Mouse (Mus musculus) stomach, embryonic 14.5 days (tissue): ENCODE results near the gene Nog. TPM values are rescaled to one million over a fixed set of nuclear protein-coding genes. Genes with fewer than 3 reads are reported as not detected.

ENCODE experiments used
- ATAC-seq: fragments of 200-750 bp; cut with Nextera tagmentation; 2 replicates; pipeline ENCODE4 v1.8.0; 2017; ENCODE audit warnings: low read depth, moderate TSS enrichment; ENCODE audit not compliant: insufficient number of reproducible peaks, insufficient read depth, low FRiP score
- H3K27ac ChIP-seq: fragments of 300-500 bp; sonication (generic); 2 replicates; pipeline ENCODE4 v1.5.1; 2014; ENCODE audit warnings: mild to moderate bottlenecking, low read length, moderate library complexity, mixed read lengths
- H3K27me3 ChIP-seq: fragments of 300-500 bp; sonication (generic); 2 replicates; pipeline ENCODE4 v1.6.1; 2014; ENCODE audit warnings: low read length, control low read depth, mixed read lengths; ENCODE audit not compliant: control insufficient read depth, insufficient read depth
- H3K36me3 ChIP-seq: fragments of 300-500 bp; sonication (generic); 2 replicates; pipeline ENCODE4 v1.6.1; 2014; ENCODE audit warnings: mild to moderate bottlenecking, control low read depth, low read length, moderate library complexity, mixed read lengths; ENCODE audit not compliant: control insufficient read depth, insufficient read depth
- H3K4me1 ChIP-seq: fragments of 300-500 bp; sonication (generic); 2 replicates; pipeline ENCODE4 v1.6.1; 2014; ENCODE audit warnings: low read length, control low read depth, mixed read lengths; ENCODE audit not compliant: control insufficient read depth, insufficient read depth
- H3K4me2 ChIP-seq: fragments of 300-500 bp; sonication (generic); replicated peaks from 2 replicates; pipeline ENCODE4 v1.6.1; 2014; ENCODE audit warnings: low read depth, low read length, control low read depth
- H3K4me3 ChIP-seq: fragments of 300-500 bp; sonication (generic); 2 replicates; pipeline ENCODE4 v1.5.1; 2014; ENCODE audit warnings: low read depth, low read length, control low read depth
- H3K9ac ChIP-seq: fragments of 300-500 bp; sonication (generic); replicated peaks from 2 replicates; pipeline ENCODE4 v1.6.1; 2014; ENCODE audit warnings: low read depth, mild to moderate bottlenecking, control low read depth, low read length, moderate library complexity, mixed read lengths
- H3K9me3 ChIP-seq: fragments of 300-500 bp; sonication (generic); 2 replicates; pipeline ENCODE4 v1.6.1; 2016; ENCODE audit warnings: low read depth, low read length, control low read depth; ENCODE audit not compliant: control insufficient read depth
- WGBS: fragments of 180-500 bp; shearing (Covaris S2); extraction: QIAGEN DNeasy Blood & Tissue Kit; methylation state at CpG from one replicate; pipeline ENCODE4 v1.1.7; 2014; 5-methylcytosine and 5-hydroxymethylcytosine counted together
- polyA plus RNA-seq: library from polyadenylated mRNA; unstranded; fragments of >200 nt; fragmentation: Nextera tagmentation; extraction: Ambion mirVana; gene quantifications from 2 replicates; pipeline ENCODE4 v1.2.1, GENCODE M21; 2014

Nog gene
- polyA plus RNA-seq, 1 experiment from 2014 or later, result 1.9 TPM

- Histone ChIP-seq H3K27ac (no peak overlapping the region), H3K4me3 (no peak overlapping the region), H3K4me1 (0 out of 2 replicates have a peak, but pooled peaks cover 9% of the 10 kb centered on the region), H3K36me3 (no peaks in the 10 kb centered on the region), H3K9ac (no peak overlapping the region), H3K9me3 (no peaks in the 10 kb centered on the region), H3K27me3 (no peaks in the 10 kb centered on the region), H3K4me2 (no peak overlapping the region)
- ATAC-seq, result no peak
- 79% methylated on average over 3 of the region's 3 CpGs for WGBS
These were observed 15.6 kb upstream of the Nog start for GRCm38 (mm10) chr11:89317757-89318156.

- Histone ChIP-seq H3K4me3 (no peak overlapping the region), H3K27me3 (no peaks in the 10 kb centered on the region), H3K4me2 (no peak overlapping the region), H3K9ac (no peak overlapping the region), H3K36me3 (no peaks in the 10 kb centered on the region), H3K27ac (no peak overlapping the region), H3K9me3 (no peaks in the 10 kb centered on the region), H3K4me1 (0 out of 2 replicates have a peak, but pooled peaks cover 13% of the 10 kb centered on the region)
- no peak for ATAC-seq
- 46% methylated on average over 5 of the region's 5 CpGs for WGBS
These were observed 12.2 kb upstream of the Nog start for GRCm38 (mm10) chr11:89314374-89314773.

GRCm38 (mm10) chr11:89312378-89312777 is 10.2 kb upstream of the Nog start:
- Histone ChIP-seq H3K9me3 (no peaks in the 10 kb centered on the region), H3K9ac (no peak overlapping the region), H3K27me3 (no peaks in the 10 kb centered on the region), H3K4me1 (0 out of 2 replicates have a peak, but pooled peaks cover 3% of the 10 kb centered on the region), H3K27ac (no peak overlapping the region), H3K4me2 (no peak overlapping the region), H3K36me3 (no peaks in the 10 kb centered on the region), H3K4me3 (no peak overlapping the region)
- WGBS, result 13% methylated on average over 3 of the region's 3 CpGs
- ATAC-seq, result no peak

GRCm38 (mm10) chr11:89310217-89310616 is 8.1 kb upstream of the Nog start:
- Histone ChIP-seq H3K9ac (no peak overlapping the region), H3K9me3 (peaks cover 5% of the 10 kb centered on the region; the same call in 1 of the 2 replicates), H3K27me3 (no peaks in the 10 kb centered on the region), H3K4me1 (0 out of 2 replicates have a peak, but pooled peaks cover 3% of the 10 kb centered on the region), H3K4me2 (no peak overlapping the region), H3K36me3 (no peaks in the 10 kb centered on the region), H3K27ac (no peak overlapping the region), H3K4me3 (no peak overlapping the region)
- ATAC-seq, result no peak
- WGBS, result 75% methylated on average over 11 of the region's 11 CpGs

GRCm38 (mm10) chr11:89303421-89303820 is 1.3 kb upstream of the Nog start:
- Histone ChIP-seq H3K36me3 (no peaks in the 10 kb centered on the region), H3K9ac (no peak overlapping the region), H3K4me1 (peaks cover 13% of the 10 kb centered on the region), H3K4me2 (peak overlapping the region; percentile 96), H3K27ac (no peak overlapping the region), H3K27me3 (peaks cover 5% of the 10 kb centered on the region; the same call in 1 of the 2 replicates), H3K4me3 (peak overlapping the region; percentile 66), H3K9me3 (peaks cover 5% of the 10 kb centered on the region; the same call in 1 of the 2 replicates)
- 1% methylated on average over 16 of the region's 16 CpGs for WGBS
- ATAC-seq, result peak; percentile 50; the same call in 1 of the 2 replicates

GRCm38 (mm10) chr11:89302816-89303180 is 666 bp upstream of the Nog start:
- WGBS, result under 1% methylated on average over 13 of the region's 29 CpGs
- Histone ChIP-seq H3K9ac (peak overlapping the region; percentile 49), H3K4me1 (peaks cover 16% of the 10 kb centered on the region), H3K9me3 (peaks cover 5% of the 10 kb centered on the region; the same call in 1 of the 2 replicates), H3K27me3 (peaks cover 5% of the 10 kb centered on the region; the same call in 1 of the 2 replicates), H3K27ac (0 out of 2 replicates have a peak overlapping the region, but pooled peaks have one; percentile 21), H3K4me3 (peak overlapping the region; percentile 66), H3K36me3 (no peaks in the 10 kb centered on the region), H3K4me2 (peak overlapping the region; percentile 96)
- peak; percentile 35; the same call in 1 of the 2 replicates for ATAC-seq

- Histone ChIP-seq H3K4me3 (peak overlapping the region; percentile 66), H3K27ac (peak overlapping the region; percentile 45; the same call in 1 of the 2 replicates), H3K9ac (peak overlapping the region; percentile 49), H3K4me2 (peak overlapping the region; percentile 96), H3K27me3 (peaks cover 5% of the 10 kb centered on the region; the same call in 1 of the 2 replicates), H3K36me3 (no peaks in the 10 kb centered on the region), H3K9me3 (peaks cover 5% of the 10 kb centered on the region; the same call in 1 of the 2 replicates), H3K4me1 (peaks cover 19% of the 10 kb centered on the region)
- under 1% methylated on average over 53 of the region's 53 CpGs for WGBS
- ATAC-seq, result no peak
These were observed 639 bp downstream of the Nog start for GRCm38 (mm10) chr11:89301331-89302055.

- no peak for ATAC-seq
- Histone ChIP-seq H3K4me3 (peak overlapping the region; percentile 30), H3K4me1 (peaks cover 19% of the 10 kb centered on the region), H3K27ac (no peak overlapping the region), H3K9ac (no peak overlapping the region), H3K9me3 (no peaks in the 10 kb centered on the region), H3K27me3 (peaks cover 5% of the 10 kb centered on the region; the same call in 1 of the 2 replicates), H3K4me2 (peak overlapping the region; percentile 78), H3K36me3 (no peaks in the 10 kb centered on the region)
- 1% methylated on average over 25 of the region's 26 CpGs for WGBS
These were observed 2.1 kb downstream of the Nog start for GRCm38 (mm10) chr11:89299784-89300775.
